Mouse (Mus musculus) testis, postnatal 10 days (tissue): ENCODE data around the gene Pcbp3.

Experiments
- DNase-seq: peaks from one replicate; pipeline ENCODE4 v3.0.0; 2021; ENCODE audit warnings: low spot score

Pcbp3 gene

DNA sequence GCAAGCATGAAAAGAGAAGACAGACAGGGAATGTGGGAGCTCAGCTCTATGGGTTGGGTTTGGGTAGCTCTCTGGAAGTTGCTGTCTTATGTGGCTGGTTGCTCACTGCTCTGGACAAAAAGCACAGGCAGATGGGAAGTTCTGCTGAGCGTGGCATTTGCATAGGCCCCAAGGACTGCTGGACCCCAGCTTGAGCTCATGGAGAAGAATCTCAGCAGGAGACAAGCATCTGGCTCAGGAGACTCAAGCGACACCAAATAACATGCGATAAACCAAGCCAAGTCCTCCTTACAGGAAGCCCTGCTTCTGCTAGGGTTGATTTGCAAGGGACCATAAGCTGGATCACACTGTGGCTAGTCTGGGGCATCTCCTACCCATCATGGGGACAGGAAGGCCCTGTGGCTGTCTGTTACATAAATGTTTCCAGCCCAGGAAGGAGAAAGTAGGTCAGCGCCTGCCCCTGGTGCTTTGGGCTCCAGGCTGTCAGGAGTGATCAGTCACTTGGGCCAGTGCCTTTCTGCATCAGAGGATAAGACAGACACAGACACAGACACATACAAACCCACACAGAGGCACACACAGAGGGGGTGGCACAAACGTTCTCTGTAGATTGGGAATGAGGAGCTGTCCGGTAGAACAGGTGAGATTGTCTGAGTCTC lies 159.7 kb downstream of the Pcbp3 start:
- DNase-seq, result no peak

DNA sequence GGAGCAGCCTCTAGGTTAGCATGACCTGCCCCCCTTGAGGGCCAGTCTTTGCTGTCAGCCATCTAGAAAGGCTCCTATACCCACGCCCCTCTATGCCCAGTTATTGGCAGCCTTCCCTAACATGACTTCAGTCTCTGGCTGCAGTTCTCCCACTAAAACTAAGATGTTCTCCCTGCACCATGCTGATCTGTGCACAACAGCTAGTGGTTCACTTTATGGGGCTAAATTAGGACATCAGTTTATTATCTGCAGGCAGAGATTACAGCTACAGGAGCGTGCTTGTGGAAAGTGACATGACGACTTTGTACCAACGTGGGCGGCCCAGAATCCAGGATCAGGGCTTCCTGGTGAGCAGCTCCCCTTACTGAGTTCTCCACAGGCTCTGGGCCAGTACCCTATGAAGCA lies 160.4 kb downstream of the Pcbp3 start:
- no peak for DNase-seq

DNA sequence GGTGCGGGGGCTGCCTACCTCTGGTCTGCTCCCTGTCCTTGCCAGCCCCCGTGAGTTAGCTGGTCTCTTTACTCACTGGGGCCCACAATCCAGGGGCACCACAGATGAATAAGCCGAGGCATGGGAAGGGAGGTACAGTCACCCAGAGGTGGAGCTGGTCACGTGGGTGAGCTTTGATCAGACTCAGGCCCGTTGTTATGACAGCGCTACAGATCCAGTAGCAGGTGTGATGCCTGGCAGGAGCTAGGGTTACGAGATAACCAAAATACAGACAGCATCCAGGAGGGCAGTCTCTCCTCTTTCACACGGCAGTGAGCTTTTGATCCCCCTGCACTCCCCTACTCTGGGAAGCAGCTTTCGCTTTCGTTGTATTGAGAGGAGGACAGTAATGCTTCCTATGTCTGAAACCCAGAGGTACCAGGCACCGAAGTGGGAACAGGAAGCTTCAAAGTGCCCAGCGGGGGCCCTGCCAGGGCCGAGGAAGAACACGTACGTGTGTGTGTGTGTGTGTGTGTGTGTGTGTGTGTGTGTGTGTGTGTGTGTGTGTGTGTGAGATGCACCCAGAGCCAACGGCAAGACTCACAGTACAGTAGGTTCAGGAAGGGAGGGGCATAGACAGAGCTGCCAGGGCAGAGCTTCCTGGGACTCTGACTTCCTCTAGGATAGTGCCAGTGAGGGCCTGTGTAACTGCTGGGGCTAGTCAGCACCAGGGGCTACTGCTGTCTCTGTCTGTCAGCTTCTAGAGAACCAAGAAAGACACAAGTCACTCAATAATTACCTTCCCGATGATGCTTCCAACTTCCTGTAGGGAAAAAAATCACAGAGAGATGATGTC lies 162.7 kb downstream of the Pcbp3 start:
- no peak for DNase-seq

DNA sequence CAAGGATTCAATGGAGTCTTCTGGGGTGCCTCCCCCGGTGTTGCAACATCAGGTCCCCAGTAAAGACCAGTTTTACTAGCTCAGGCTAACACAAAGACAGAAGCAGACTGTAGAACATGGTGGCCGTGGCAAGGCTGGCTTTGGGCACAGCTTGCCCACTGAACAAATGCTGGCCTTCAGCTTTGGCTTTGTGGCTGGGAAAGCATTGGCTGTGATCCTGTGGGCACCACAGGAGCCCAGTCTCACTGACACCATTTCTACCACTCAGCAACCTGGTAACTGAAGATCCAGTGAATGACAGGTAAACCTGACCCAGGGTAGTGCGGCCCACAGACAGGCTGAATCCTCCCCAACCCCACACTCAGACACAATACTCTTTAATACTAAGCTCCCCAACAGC lies 167.6 kb downstream of the Pcbp3 start:
- DNase-seq, result no peak

DNA sequence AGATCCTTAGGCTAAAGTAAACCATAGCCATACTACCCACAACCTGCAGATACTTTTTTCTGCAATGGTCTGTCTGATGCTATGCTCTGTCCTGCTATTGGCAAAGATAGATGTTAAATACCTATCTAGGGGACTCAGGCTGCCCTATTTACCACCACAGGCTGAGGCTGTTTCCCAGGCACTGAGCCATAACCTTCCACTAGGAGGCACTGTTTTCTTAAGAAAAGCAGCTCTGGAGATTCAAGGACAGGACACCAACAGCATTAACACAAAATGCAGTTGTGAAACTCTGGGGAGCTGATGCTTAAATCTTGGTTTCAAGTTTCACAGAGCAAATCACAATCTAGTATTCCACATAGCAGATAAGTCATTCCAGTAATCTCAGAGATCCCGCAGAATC lies 170.2 kb downstream of the Pcbp3 start:
- peak; percentile 61 for DNase-seq

DNA sequence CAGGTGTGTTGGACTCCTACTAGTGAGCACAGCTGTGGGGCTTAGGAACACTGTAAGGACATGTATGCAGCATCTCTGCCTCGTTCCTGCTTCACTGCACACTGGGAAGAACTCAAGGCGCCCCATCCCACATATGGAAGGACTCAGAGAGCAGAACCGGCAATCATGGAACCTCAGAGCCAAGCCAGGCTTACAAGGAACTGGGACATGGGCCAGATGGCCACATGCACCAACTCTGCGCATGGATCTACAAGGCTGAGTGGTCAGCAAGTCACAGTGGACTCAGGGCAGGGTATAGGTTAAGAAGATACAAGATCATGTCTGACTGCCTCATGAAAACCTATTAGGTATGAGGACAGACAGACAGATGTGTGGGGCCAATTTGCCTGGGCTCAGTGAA lies 171.8 kb downstream of the Pcbp3 start:
- DNase-seq, result no peak

DNA sequence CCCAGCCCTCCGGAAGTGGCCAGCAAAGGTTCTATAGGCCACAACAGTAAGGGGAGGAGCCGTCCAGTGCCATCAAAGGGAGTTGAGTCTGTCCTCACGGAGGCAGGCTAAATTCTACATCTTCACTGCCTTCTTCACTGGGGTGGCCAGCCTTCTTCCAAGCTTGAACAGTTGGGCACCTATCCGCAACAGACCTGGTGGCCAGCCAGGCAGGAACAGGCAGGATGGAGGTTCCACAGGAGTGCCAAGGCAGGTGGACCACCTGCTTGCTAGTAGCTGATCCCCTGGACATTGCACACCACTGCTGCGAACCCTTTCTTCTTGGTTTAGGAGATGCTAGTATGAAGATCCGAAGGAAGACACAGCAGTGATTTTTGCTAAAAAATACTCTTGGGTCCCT lies 176.4 kb downstream of the Pcbp3 start:
- DNase-seq, result no peak

DNA sequence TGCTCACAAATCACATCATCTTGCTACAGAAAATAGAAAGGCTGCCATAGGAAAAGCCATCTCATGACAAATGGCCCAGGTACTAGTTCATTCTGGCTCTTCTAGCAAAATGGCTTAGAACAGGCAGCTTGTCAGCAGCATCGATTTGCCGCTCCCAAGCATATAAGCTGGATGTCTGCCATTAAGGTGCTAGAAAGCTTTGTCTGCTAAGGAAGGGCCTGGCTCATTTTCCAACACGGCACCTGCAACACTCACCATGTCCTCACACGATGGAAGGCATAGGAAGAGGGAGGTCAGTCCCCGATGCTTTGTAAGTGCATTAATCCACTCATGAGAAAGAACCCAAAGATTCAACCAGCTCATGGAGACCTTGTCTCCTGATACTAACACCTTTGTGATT lies 182.5 kb downstream of the Pcbp3 start:
- DNase-seq, result no peak

DNA sequence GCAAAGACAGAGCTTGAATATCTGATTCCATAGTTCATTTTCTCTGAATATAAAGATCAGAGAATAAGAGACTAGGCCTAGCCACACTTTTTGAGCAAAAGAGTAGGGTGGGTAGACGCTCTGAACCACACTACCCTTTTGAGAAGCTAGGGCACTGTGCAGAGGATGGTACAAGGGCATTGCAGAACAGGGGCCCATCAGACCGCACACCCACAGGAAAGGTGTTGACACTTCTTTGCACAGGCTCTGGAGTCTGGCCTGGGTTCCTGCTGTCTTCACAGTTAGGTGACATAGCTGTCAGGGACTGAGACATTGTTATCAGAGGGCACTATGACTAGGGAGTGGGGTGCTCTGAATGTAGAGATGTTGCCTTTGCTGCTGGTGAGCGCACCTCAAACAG lies 190.1 kb downstream of the Pcbp3 start:
- no peak for DNase-seq

DNA sequence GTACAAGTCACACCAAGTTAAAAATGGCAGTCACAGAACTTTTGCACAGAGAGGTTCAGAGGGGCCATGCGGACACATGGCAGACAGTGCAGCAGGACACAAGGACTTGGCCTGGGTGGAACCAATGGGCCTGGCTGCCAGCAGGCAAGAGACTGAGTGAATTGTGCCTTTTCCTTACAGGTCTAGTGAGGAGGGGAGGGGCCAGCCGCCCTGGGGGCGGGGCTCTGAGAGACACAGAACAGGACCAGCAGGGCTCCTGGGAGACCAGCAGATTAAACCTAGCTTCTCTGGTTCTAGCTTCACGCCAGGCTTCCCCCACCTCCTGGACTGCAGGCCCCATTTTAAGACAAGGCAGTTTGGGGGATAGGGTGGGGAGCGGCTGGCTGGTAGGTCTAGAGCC lies 190.6 kb downstream of the Pcbp3 start:
- DNase-seq, result no peak

DNA sequence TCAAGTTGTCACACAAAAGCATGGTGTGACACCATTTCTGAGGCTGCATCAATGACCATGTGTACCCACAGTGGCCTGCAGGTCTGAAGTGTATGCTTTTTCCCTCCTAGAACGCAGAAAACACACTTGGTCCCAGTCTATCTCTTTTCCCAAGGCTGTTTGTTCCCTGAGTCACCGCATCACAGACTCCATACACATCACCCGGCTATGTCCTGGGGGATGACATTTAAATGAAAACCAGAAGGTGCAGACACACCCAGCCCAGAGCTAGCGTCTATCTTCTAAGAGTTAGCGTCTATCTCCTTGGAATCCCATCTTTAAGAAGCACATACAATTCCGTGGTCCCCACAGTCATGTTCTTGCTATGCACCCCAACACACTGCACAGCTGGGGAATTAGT lies 192.1 kb downstream of the Pcbp3 start:
- DNase-seq, result no peak

DNA sequence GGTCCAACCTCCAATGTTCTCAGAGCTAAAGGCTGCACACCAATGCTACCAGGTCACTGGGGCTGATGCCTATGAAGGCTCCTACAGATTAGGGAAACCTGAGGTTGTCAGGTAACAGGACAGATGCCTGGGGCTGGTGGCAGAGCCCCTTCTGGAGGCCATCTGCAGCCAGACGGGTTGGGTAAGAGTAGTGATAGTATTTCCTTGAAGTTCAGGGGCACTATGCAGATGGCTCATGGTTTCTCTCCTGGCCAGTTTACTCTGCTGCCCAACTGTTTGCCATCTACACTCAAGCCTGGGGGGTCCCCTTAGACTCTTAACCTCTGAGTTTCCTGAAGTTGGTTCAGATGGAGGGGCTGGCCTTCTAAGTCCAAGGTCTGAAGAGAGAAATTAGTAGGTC lies 195.5 kb downstream of the Pcbp3 start:
- DNase-seq, result no peak

DNA sequence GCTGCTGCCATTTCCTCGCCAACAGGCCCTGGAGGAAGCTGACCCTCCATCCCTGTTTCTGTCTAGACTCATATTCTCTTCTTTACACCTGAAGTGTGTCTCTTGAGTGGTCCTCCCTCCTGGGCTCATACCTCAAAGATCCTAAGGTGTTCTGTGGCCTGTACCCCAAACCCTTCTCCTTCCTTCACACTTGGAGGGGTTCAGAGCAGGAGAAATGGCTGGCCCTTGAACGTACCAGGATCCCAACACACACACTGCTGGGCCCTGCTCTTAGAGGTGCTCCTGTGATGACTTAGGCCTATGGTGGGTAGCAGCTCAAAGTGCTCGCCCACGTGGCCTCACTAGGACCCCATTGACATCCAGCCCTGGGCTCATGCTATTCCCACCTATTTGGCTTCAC lies 196.8 kb downstream of the Pcbp3 start:
- no peak for DNase-seq

DNA sequence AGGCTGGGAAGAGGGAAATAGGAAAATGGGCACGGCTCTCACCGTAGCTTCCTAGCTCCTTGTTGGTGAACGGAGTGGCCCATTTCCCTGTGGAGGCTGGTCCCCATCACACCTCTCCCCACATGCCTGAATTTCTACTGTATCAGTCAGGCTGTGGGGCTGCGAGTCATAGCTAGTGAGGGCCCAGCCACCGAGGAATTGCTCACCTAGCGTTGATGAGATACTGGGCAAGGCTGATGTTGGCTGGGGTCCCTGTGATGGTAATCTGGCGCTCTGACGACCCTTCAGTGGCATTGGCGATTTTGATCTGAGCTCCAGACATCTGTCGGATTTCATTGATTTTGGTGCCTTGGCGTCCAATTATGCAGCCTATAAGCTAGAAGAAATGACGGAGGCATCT lies 198.7 kb downstream of the Pcbp3 start:
- peak; percentile 31 for DNase-seq

DNA sequence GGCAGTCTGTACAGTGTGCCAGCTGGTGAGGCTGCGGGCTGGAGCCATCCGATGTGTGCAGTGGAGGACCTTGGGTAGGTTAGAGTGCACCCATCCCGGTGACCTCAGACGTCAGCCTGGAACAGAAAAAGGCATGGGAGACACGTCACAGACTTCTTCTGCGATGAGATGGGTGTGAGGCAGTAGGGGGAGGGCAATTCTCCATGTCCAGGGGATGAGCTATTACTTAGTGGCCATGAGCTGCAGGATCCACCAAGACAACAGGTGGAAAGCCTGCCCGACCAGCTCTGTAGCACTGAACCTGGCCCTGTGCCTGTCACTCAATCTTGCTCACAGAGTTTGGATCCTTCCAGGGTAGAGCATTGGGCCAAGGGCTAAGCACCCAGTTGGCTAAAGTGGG lies 199.3 kb downstream of the Pcbp3 start:
- peak; percentile 38 for DNase-seq

DNA sequence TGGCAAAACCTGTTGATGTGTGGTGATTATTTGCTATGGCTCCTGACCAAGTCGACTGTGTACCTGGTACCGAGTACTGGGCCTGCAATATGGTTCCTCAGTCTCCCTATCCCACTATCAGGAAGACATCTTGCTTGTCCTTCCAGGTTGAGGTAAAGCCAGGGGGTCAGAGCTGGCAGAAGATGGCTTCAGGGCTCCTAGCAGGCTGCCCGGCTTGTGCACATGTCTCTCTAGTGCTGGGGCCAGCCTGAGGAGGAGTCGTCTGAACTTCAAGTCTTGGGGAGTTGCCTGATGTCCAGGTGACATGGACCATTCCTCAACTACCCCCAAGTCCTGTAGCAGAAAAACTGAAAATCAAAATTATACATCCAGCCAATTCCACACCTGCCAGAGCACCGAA lies 201.8 kb downstream of the Pcbp3 start:
- DNase-seq, result peak; percentile 27

DNA sequence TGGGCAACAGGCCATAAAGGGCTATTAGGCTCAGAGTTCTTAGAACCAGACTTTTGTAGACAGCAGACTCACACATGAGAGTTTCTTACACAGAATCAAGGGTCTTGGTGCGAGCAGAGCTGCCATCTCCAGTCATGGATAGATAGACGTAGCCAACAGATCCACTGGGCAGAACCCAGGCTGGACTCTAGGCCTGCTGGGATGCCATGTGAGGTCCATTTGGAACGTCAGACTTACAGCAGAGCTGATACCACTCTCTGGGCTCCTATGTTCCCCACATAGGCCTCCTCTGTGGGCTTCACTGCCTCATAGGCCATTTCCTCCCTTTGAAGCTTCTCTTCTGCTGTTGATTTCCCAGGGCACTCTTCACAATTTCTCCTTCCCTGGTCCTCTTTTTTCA lies 208.0 kb downstream of the Pcbp3 start:
- DNase-seq, result peak; percentile 22

DNA sequence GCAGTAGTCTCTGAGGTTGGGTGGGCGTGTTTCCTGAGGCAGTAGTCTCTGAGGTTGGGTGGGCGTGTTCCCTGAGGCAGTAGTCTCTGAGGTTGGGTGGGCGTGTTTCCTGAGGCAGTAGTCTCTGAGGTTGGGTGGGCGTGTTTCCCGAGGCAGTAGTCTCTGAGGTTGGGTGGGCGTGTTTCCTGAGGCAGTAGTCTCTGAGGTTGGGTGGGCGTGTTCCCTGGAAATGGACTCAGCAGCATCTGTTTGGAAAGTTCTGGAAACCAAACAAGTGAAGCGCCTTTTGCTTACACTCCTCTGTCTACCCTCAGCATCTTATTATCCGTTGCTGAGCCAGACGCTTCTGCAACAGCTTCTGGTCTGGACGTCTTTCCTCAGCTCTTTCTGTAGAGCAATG lies 217.4 kb downstream of the Pcbp3 start:
- DNase-seq, result peak; percentile 25

DNA sequence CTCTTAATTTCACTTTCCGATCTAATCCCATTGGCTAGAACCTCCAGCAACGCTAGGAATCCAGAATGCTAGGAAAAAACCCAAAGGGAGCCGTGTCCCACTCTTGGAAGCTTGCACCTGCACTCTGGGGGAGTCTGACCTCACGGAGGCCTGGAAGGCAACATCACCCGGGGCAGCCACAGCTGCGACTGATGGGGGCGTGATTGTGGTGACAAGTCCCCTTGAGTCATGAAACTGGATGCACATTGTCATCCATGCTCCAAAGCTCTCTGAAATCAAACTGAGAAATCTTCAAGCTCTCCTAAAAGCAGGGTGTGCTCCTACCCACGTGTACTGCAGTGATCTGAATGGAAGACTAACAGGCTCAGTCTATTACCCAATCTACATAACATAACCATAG lies 224.9 kb downstream of the Pcbp3 start:
- DNase-seq, result no peak

DNA sequence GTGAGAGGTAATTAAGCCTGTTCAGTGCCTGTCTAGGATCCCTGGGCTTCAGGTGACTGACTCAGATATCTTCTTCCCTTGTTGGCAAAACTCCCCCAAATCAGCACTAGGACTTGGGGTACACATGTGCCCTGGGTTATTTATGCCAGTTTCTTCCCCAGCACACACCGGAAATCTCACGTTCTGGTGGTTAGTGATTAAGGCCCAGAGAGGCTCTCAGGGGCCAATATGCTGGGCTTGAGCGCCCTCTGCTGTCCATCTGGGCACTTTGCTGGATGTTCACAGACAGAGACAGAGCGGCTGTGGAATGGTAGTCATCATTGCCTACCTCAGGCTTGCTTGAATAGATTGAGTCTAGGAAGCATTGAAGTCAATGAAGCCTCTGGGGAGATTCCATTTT lies 226.7 kb downstream of the Pcbp3 start:
- peak; percentile 89 for DNase-seq

DNA sequence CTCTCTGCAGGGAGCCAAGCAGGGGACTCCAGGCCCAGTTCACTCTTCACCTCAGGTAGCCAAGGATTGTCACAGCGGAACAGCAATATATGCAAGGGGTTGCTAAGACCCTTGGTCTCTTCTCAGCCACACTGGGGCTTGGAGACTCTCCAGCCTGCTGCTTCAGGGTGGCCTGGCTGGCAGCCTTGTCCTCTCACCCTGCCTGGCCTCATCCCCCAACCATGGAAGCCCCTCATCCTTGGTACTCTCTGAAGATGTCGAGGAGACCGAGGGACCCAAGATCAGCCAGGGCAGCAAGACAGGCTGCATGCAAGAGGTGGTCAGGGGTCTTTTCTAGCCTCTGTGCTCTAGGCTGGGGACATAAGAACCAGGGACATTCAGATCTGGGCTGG lies 228.0 kb downstream of the Pcbp3 start:
- no peak for DNase-seq

DNA sequence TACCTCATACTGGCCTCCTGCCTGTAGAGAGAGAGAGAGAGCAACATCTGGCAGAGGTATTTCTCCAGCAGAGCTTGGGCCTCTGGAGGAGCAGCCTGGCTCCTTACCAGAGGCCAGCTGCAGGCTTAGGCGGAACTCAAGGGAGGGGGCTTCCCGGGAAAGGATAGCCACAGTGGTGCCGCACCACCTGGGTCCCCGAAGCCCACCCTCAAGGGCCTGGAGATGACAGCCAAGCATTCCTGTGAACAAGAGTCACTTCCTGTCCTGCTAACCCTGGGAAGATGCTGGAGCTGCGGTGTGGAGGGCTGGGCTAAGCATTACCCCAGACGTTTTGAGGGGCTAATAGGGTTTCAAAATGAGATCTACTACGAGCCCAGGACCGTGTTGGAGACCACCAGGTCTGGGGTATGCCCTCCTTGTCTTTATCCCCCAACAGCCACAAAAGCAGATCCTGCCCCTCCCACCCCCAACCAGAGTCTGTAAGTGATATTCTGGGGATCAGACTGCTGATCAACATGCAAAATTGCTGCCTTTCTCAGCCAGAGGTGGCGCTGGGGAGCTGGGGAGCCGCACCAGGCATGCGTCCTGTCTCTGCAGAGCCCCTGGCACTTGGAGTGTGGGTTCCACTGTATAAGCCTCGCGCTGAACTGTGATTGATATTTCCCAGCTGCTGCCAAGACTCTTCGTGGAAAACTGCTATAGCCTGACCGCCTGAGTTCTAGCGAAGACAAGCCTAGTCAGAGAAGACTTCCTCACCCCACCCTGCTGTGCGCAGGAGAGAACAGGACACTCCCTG lies 228.6 kb downstream of the Pcbp3 start:
- peak; percentile 93 for DNase-seq

DNA sequence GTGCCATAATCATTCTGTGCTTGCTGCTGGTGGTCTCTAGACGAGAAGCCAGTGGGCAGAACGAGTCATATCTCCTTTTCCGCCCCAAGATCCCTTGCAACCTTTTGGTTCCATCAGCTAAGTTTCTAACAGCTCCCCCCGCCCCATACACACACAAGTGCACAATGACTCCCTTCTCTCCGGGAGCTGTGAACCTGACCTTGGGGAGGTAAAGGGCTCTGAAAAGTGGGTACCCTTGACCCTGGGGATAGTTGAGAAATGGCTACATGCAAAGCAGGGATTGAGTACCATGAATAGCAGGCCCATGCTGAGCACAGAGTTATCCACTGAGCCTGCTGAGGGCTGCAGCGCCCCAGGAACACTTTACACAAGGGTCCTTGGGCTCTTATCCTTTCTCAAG lies 229.3 kb downstream of the Pcbp3 start:
- DNase-seq, result no peak
